Mouse (Mus musculus) lung, embryonic 16.5 days (tissue): ENCODE results near the gene Erc2. TPM values are rescaled to one million over a fixed set of nuclear protein-coding genes. Genes with fewer than 3 reads are reported as not detected.

ENCODE experiments used
- polyA plus RNA-seq: library from polyadenylated mRNA; unstranded; fragments of >200 nt; fragmentation: Nextera tagmentation; extraction: Ambion mirVana; gene quantifications from 2 replicates; pipeline ENCODE4 v1.2.1, GENCODE M21; 2015

Gene Erc2
- polyA plus RNA-seq, 1 experiment from 2014 or later = 1.5 TPM

Other genes with a start within 250 kb of the Erc2 start
- gene Fam208a, start 193.6 kb upstream of the Erc2 start, polyA plus RNA-seq = 11.2 and 14.0 TPM in 2 replicates
- 9.3 and 13.4 TPM in 2 replicates for gene Ccdc66, start 114.0 kb upstream of the Erc2 start, polyA plus RNA-seq